Mouse (Mus musculus) lung, postnatal 0 days (tissue): ENCODE results near the gene Scd2.
"Not testable (repeated sequence)": the region's sequence is repeated elsewhere in the genome, so short reads cannot be mapped to it uniquely, and the experiment has no call there.

Experiments
- CTCF ChIP-seq: IDR thresholded peaks from 2 replicates; pipeline ENCODE4 v1.5.1; 2016; ENCODE audit warnings: antibody characterized with exemption, mild to moderate bottlenecking
- EP300 ChIP-seq: IDR thresholded peaks from 2 replicates; pipeline ENCODE4 v1.6.1; 2016; ENCODE audit warnings: antibody characterized with exemption, mild to moderate bottlenecking, control low read depth

DNA sequence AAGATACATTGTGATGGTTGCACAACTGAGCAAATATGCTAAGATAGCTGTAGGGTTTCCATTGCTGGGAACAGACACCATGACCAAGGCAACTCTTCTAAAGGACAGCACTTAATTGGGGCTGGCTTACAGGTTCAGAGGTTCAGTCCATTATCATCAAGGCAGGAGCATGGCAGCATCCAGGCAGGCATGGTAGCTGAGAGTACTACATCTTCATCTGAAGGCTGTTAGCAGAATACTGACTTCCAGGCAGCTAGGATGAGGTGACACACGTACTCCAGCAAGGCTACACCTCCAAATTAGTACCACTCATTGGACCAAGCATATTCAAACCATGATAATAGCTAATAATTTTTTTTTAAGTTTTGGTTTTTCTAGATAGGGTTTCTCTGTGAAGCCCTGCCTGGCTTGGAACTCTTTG lies 16.7 kb downstream of the Scd2 start:
- not testable (repeated sequence) for TF ChIP-seq CTCF, EP300
